Mouse (Mus musculus): Measurements from ENCODE around the gene Gm11115. TPM values are rescaled to one million over a fixed set of nuclear protein-coding genes. Genes with fewer than 3 reads are reported as not detected.

The Gm11115 gene
- not detected for total RNA-seq (2023)

DNA sequence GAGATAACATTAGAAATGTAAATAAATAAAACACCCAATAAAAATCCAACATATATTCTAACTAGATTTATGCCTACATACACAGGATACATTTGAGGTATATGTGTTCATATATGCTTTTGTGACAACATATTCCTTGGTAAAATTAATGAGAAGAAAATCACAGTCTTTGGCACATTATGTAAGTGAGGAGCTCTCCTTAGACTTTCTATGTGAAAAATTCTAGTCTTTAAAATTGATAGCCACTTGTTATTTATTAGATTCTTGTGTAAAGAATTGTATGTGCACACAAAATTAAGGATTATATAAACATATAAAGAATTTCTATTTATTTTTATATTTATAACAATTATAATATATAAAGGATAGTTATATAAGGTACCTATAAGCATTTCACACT, at the start of gene Gm11115:
Gene Gm11115, minus strand, starts transcription at position 101 of the 400 bp plus-strand sequence.

DNA sequence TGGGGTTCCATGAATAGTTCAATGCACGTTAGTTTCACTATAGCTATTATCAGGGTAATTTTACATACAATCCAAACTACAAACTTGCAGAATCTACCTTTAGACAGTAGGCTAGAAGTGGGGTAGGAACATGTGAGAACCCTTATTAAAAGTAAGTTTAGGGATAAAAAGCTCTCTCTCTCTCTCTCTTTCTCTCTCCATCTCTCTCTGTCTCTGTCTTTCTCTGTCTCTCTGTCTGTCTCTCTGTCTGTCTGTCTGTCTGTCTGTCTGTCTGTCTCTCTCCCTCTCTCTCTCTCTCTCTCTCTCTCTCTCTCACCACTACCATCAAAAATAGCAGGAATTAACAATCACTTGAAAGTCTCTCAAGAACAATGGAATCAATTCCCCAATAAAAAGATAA, 42.5 kb downstream of the Gm11115 start, which contains the start of gene Gm11116:
Gene Gm11116, minus strand, starts transcription at position 101 of the 400 bp plus-strand sequence.

Other genes starting within 250 kb of the Gm11115 start
- not detected for gene Csn3, start 228.5 kb downstream of the Gm11115 start, total RNA-seq (2023)
- not detected for gene 2310003L06Rik, start 184.6 kb downstream of the Gm11115 start, total RNA-seq (2023)
- not detected for gene Gm28434, start 184.6 kb downstream of the Gm11115 start, total RNA-seq (2023)
- gene Cabs1, start 174.7 kb downstream of the Gm11115 start, total RNA-seq (2023): not detected
- gene Smr3a, start 151.6 kb downstream of the Gm11115 start, total RNA-seq (2023): not detected
- gene Smr2, start 67.5 kb downstream of the Gm11115 start, total RNA-seq (2023): not detected
- gene Gm11116, start 42.6 kb downstream of the Gm11115 start, total RNA-seq (2023): not detected
- not detected for gene Gm7714, start 114.8 kb upstream of the Gm11115 start, total RNA-seq (2023)
- gene Prol1, start 163.2 kb upstream of the Gm11115 start, total RNA-seq (2023): not detected
- gene Amtn, start 222.0 kb upstream of the Gm11115 start, total RNA-seq (2023): not detected

Measured in CD4-positive naive resting alpha-beta T cell, adult 57 days (primary cell).